Mouse (Mus musculus): Measurements from ENCODE around the gene Zfp382. TPM values are rescaled to one million over a fixed set of nuclear protein-coding genes. Genes with fewer than 3 reads are reported as not detected.
A peak's percentile ranks its signal among the peaks of the same experiment; 100 is the strongest.
"Not testable (repeated sequence)": the region's sequence is repeated elsewhere in the genome, so short reads cannot be mapped to it uniquely, and the experiment has no call there.

Zfp382 gene
- polyA plus RNA-seq, 1 experiment from 2014 or later, result 24.5 TPM

DNA sequence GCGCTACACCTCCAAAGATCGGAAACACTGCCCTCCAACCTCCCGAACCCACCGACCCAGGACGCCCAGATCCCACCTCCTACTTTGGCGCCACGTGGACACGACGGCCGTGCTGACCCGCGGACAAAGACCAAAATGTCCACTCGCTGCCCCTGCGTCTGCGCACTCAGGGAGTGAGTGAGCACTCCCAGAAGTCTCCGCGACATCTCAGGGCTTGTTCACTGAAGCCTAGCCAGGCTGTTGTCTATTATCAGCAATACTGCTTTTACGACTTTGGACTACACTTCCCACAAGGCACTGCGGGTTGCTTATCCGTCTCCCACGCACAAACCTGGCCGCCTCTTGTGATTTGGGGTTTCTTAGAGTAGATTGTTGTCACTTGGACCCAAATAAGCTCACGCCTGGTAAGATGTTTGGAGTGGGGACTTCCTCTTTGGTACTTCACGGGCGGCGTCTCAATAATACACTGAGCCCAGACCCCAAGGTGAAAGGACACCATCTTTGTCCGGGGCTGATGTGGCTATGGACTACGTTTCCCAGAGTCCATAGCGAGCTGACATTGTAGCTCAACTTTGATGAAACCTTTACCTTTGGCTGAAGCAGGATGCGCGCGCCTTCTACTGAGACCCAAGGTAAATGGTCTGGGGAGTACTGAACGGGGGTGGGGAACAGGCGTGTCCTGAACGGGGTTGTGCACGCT lies 48.0 kb downstream of the Zfp382 start, which contains the start of gene Zfp146:
Gene Zfp146 (minus strand): TSS at position 168 of the 700 bp plus-strand sequence.
- Histone ChIP-seq H3K27me3 (ENCODE audit: control insufficient read depth, insufficient read depth, low read depth, low read length) (no peaks in the 10 kb centered on the region), H3K4me1 (ENCODE audit: control insufficient read depth, insufficient read depth, low read length) (peaks cover 26% of the 10 kb centered on the region), H3K27ac (ENCODE audit: low read length) (peak within 1 kb of the TSS; percentile 95), H3K4me2 (ENCODE audit: low read length) (peak within 1 kb of the TSS; percentile 83), H3K4me3 (ENCODE audit: low read depth, low read length) (peak within 1 kb of the TSS; percentile 66), H3K9ac (ENCODE audit: low read depth, low read length) (peak within 1 kb of the TSS; percentile 79), H3K36me3 (ENCODE audit: control insufficient read depth, insufficient read depth, low read length) (0 out of 2 replicates have a peak, but pooled peaks cover 9% of the 10 kb centered on the region), H3K9me3 (replicated peaks; ENCODE audit: control insufficient read depth, low read length, poor library complexity, severe bottlenecking) (0 out of 2 replicates have a peak, but pooled peaks cover 2% of the 10 kb centered on the region)
- WGBS, result 0% methylated on average over 36 of the region's 36 CpGs
- peak; percentile 96 for ATAC-seq

DNA sequence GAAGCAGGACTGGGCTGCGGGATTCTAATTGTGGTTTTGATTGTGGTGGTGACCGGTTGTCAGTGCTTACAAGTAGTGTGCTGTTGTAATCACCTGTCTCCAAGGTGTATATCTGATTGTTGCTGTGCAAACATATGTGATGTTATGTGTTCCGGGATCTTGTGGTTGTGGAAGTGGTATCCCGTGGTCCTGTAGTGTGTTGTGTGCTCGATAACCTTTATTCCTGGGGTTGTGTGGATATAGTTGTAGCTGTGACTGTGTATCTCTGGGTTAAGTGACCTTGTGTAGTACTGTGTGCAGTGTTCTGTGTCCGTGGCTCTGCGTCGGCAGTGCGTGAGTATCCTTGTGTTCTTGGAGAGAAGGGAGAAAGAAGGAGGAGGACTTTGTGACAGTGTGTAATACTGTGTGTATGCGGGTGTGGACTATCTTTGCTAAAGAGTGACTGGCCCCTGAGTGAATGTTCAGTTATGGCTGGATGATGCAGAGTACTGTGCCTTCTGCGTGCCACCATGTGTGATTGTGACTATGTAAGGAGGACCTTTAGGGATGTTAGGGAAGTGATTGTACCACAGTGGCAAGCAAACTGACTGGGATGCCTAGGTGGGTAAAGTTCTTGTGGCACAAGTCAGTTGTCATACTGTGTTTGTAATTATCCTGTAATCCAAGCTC lies 48.7 kb downstream of the Zfp382 start:
- Histone ChIP-seq H3K27ac (ENCODE audit: low read length) (peak overlapping the region; percentile 95), H3K27me3 (ENCODE audit: control insufficient read depth, insufficient read depth, low read depth, low read length) (no peaks in the 10 kb centered on the region), H3K9ac (ENCODE audit: low read depth, low read length) (peak overlapping the region; percentile 79), H3K4me3 (ENCODE audit: low read depth, low read length) (peak overlapping the region; percentile 66), H3K4me2 (ENCODE audit: low read length) (peak overlapping the region; percentile 83), H3K4me1 (ENCODE audit: control insufficient read depth, insufficient read depth, low read length) (peaks cover 26% of the 10 kb centered on the region), H3K9me3 (replicated peaks; ENCODE audit: control insufficient read depth, low read length, poor library complexity, severe bottlenecking) (0 out of 2 replicates have a peak, but pooled peaks cover 2% of the 10 kb centered on the region), H3K36me3 (ENCODE audit: control insufficient read depth, insufficient read depth, low read length) (0 out of 2 replicates have a peak, but pooled peaks cover 4% of the 10 kb centered on the region)
- WGBS, result 21% methylated on average over 11 of the region's 11 CpGs
- ATAC-seq, result peak; percentile 44

DNA sequence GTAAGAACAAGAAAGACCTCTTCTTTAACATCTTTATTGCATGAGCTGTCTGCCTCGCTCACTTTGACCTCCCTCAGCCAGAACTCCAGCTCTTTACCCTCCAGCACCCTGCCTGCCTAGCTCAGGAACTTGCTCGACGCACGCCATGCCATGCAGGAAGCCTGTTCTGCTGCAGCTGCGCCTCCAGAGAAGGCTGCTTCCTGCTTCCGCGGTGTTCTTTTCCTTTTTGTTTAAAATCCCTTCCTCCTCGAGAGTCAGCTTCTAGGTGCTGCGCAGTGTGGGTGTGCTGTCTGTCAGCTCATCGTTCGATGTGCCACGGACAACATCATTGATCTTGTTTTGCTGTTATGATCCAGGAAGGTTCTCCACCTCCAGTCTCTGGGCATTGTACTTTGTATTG lies 54.7 kb downstream of the Zfp382 start:
- H3K4me3 ChIP-seq (ENCODE audit: low read depth, low read length), result no peak overlapping the region
- peaks cover 1% of the 10 kb centered on the region; the same call in 1 of the 2 replicates for H3K4me1 ChIP-seq (ENCODE audit: control insufficient read depth, insufficient read depth, low read length)
- no peak overlapping the region for H3K27ac ChIP-seq (ENCODE audit: low read length)
- H3K9ac ChIP-seq (ENCODE audit: low read depth, low read length), result no peak overlapping the region
- no peaks in the 10 kb centered on the region for H3K9me3 ChIP-seq (replicated peaks; ENCODE audit: control insufficient read depth, low read length, poor library complexity, severe bottlenecking)
- H3K27me3 ChIP-seq (ENCODE audit: control insufficient read depth, insufficient read depth, low read depth, low read length), result no peaks in the 10 kb centered on the region
- H3K4me2 ChIP-seq (ENCODE audit: low read length), result no peak overlapping the region
- no peak for ATAC-seq
- peaks cover 22% of the 10 kb centered on the region for H3K36me3 ChIP-seq (ENCODE audit: control insufficient read depth, insufficient read depth, low read length)
- 88% methylated on average over 12 of the region's 12 CpGs for WGBS

DNA sequence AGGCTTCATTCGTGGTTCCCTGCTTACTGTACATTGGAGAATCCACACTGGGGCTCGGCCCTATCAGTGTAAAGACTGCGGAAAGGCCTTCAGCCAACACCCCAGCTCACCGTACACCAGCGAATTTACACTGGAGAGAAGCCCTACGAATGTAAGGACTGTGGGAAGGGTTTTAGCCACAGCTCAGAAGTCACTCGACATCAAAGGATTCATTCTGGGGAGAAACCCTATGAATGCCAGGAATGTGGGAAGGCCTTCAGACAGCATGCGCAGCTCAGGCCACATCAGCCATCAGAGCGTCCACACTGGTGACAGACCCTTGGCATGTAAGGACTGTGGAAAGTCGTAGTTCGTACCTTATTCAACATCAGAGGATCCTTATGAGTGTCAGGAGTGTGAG lies 56.5 kb downstream of the Zfp382 start:
- Histone ChIP-seq H3K27me3 (ENCODE audit: control insufficient read depth, insufficient read depth, low read depth, low read length) (no peaks in the 10 kb centered on the region), H3K4me3 (ENCODE audit: low read depth, low read length) (no peak overlapping the region), H3K36me3 (ENCODE audit: control insufficient read depth, insufficient read depth, low read length) (peaks cover 22% of the 10 kb centered on the region), H3K4me1 (ENCODE audit: control insufficient read depth, insufficient read depth, low read length) (0 out of 2 replicates have a peak, but pooled peaks cover 3% of the 10 kb centered on the region), H3K9ac (ENCODE audit: low read depth, low read length) (no peak overlapping the region), H3K9me3 (replicated peaks; ENCODE audit: control insufficient read depth, low read length, poor library complexity, severe bottlenecking) (no peaks in the 10 kb centered on the region), H3K27ac (ENCODE audit: low read length) (no peak overlapping the region), H3K4me2 (ENCODE audit: low read length) (no peak overlapping the region)
- no peak for ATAC-seq
- 86% methylated on average over 11 of the region's 11 CpGs for WGBS

DNA sequence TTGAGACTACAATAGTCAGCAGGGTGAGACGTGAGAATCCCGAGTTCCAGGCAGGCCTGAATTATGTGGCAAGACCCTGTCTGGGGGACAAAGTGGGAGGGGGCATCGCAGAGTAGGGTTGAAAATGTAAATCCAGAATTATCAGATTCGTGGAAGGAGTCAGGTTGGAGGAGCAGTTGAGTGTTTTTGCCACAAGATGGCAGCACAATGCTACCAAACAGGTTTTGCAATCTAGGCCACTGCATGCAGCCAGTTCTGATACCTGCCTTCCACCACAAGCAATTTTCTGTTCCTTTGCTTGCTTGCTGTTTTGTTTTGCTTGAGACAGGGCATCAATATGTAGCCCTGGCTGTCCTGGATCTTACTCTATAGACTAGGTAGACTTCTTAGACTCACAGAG lies 59.6 kb downstream of the Zfp382 start:
- WGBS, result 3% methylated on average over 4 of the region's 4 CpGs
- H3K4me2 ChIP-seq (ENCODE audit: low read length), result no peak overlapping the region
- H3K27ac ChIP-seq (ENCODE audit: low read length), result no peak overlapping the region
- 0 out of 2 replicates have a peak, but pooled peaks have one; percentile 29 for ATAC-seq
- peaks cover 17% of the 10 kb centered on the region for H3K36me3 ChIP-seq (ENCODE audit: control insufficient read depth, insufficient read depth, low read length)
- H3K9ac ChIP-seq (ENCODE audit: low read depth, low read length), result no peak overlapping the region
- H3K27me3 ChIP-seq (ENCODE audit: control insufficient read depth, insufficient read depth, low read depth, low read length), result no peaks in the 10 kb centered on the region
- no peak overlapping the region for H3K4me3 ChIP-seq (ENCODE audit: low read depth, low read length)
- 0 out of 2 replicates have a peak, but pooled peaks cover 3% of the 10 kb centered on the region for H3K4me1 ChIP-seq (ENCODE audit: control insufficient read depth, insufficient read depth, low read length)
- H3K9me3 ChIP-seq (replicated peaks; ENCODE audit: control insufficient read depth, low read length, poor library complexity, severe bottlenecking), result no peaks in the 10 kb centered on the region

DNA sequence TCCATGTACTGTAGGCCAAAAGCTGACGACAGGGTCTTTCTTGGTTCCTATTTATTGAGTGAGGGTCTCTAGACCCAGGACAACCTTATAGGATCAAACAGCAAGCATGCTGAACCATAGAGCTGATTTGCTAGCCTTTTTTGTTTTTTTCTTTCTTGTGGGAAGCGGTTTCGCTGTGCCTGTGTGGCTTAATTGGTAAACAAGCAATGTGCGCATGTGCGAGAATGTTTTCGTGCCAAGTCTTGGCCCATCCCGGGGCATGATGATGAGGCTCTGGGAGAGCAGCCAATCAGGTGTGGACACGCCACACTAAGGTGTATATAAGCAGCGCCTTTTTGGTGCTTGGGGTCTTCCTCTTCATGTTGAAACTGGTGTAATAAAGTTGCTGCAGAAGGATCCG lies 60.2 kb downstream of the Zfp382 start:
- not testable (repeated sequence) for H3K9me3 ChIP-seq (replicated peaks; ENCODE audit: control insufficient read depth, low read length, poor library complexity, severe bottlenecking); H3K4me1 ChIP-seq (ENCODE audit: control insufficient read depth, insufficient read depth, low read length); ATAC-seq; H3K9ac ChIP-seq (ENCODE audit: low read depth, low read length); H3K27me3 ChIP-seq (ENCODE audit: control insufficient read depth, insufficient read depth, low read depth, low read length); H3K4me2 ChIP-seq (ENCODE audit: low read length); H3K4me3 ChIP-seq (ENCODE audit: low read depth, low read length); H3K27ac ChIP-seq (ENCODE audit: low read length)
- H3K36me3 ChIP-seq (ENCODE audit: control insufficient read depth, insufficient read depth, low read length), result peaks cover 18% of the 10 kb centered on the region
- 94% methylated on average over 9 of the region's 10 CpGs for WGBS

DNA sequence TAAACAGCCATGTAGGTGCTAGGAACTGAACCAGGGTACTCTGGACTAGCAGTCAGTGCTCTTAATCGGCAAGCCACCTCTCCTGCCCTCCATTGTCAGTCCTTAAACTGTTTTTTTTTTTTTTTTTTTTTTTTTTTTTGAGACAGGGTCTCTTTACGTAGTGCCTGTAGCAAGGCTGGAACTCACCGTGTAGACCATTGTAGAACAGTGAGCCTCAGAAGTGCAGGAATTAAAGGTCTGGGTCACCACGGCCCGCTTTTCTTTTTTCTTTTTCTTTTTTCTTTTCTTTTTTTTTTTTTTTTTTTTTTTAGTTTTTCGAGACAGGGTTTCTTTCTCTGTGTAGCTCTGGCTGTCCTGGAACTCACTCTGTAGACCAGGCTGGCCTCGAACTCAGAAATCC lies 61.4 kb downstream of the Zfp382 start:
- not testable (repeated sequence) for H3K9me3 ChIP-seq (replicated peaks; ENCODE audit: control insufficient read depth, low read length, poor library complexity, severe bottlenecking); H3K9ac ChIP-seq (ENCODE audit: low read depth, low read length); H3K4me1 ChIP-seq (ENCODE audit: control insufficient read depth, insufficient read depth, low read length); H3K4me3 ChIP-seq (ENCODE audit: low read depth, low read length); H3K27me3 ChIP-seq (ENCODE audit: control insufficient read depth, insufficient read depth, low read depth, low read length); H3K27ac ChIP-seq (ENCODE audit: low read length); ATAC-seq; H3K4me2 ChIP-seq (ENCODE audit: low read length)
- 74% methylated on average over 7 of the region's 7 CpGs for WGBS
- H3K36me3 ChIP-seq (ENCODE audit: control insufficient read depth, insufficient read depth, low read length), result peaks cover 28% of the 10 kb centered on the region

DNA sequence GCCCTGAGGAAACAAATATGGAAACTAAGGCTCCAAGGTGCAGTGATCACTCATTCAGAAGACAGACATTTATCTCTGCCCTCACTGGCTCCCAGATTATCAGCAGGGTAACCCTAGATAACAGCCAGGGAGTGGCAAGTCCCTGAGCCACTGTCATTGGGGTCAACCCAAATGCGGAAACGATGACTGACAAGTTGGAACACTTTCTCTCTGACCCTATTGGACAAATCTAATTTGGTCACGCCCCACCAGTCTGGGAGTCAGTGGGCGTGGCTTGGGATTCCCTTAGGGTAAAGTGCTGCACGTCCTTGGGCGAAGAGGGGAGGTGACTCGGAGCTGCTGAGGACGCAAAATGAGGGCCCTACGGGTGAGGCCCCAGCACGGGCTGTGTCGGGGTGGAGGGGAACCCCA lies 62.1 kb downstream of the Zfp382 start, which contains the start of gene Cox7a1:
Gene Cox7a1 (plus strand): TSS at position 266 of the 411 bp plus-strand sequence.
- Histone ChIP-seq H3K36me3 (ENCODE audit: control insufficient read depth, insufficient read depth, low read length) (peaks cover 25% of the 10 kb centered on the region), H3K27ac (ENCODE audit: low read length) (no peak within 1 kb of the TSS), H3K4me1 (ENCODE audit: control insufficient read depth, insufficient read depth, low read length) (0 out of 2 replicates have a peak, but pooled peaks cover 3% of the 10 kb centered on the region), H3K4me3 (ENCODE audit: low read depth, low read length) (no peak within 1 kb of the TSS), H3K4me2 (ENCODE audit: low read length) (peak within 1 kb of the TSS; percentile 38), H3K27me3 (ENCODE audit: control insufficient read depth, insufficient read depth, low read depth, low read length) (no peaks in the 10 kb centered on the region), H3K9me3 (replicated peaks; ENCODE audit: control insufficient read depth, low read length, poor library complexity, severe bottlenecking) (no peaks in the 10 kb centered on the region), H3K9ac (ENCODE audit: low read depth, low read length) (0 out of 2 replicates have a peak within 1 kb of the TSS, but pooled peaks have one; percentile 7)
- WGBS, result 1% methylated on average over 11 of the region's 11 CpGs
- no peak; the same call in 1 of the 2 replicates for ATAC-seq

Measured in midbrain, embryonic 16.5 days (tissue).